Mouse (Mus musculus) stomach, postnatal 0 days (tissue): Measurements from ENCODE around the gene Kcnn3.

Experiments
- CTCF ChIP-seq: IDR thresholded peaks from 2 replicates; pipeline ENCODE4 v1.5.1; 2016; ENCODE audit warnings: antibody characterized with exemption, low read depth, mild to moderate bottlenecking, moderate library complexity
- EP300 ChIP-seq: optimal IDR thresholded peaks from 2 replicates; pipeline ENCODE3; 2016; ENCODE audit warnings: antibody characterized with exemption

- TF ChIP-seq CTCF = no peak
- TF ChIP-seq EP300 = no peak
Measured at GRCm38 (mm10) chr3:89557811-89558210, 37.8 kb downstream of the Kcnn3 start.
